Mouse (Mus musculus) forebrain, embryonic 12.5 days (tissue): ENCODE measurements around the gene Pus7l. TPM values are rescaled to one million over a fixed set of nuclear protein-coding genes. Genes with fewer than 3 reads are reported as not detected.

ENCODE experiments used
- ATAC-seq: fragments of 200-750 bp; cut with Nextera tagmentation; 2 replicates; pipeline ENCODE4 v1.8.0; 2017; ENCODE audit warnings: moderate TSS enrichment; ENCODE audit not compliant: low FRiP score
- H3K27ac ChIP-seq: fragments of 300-500 bp; sonication (generic); 2 replicates; pipeline ENCODE4 v1.5.1; 2016; ENCODE audit warnings: mild to moderate bottlenecking
- H3K27me3 ChIP-seq: fragments of 300-500 bp; sonication (generic); 2 replicates; pipeline ENCODE4 v1.6.1; 2016; ENCODE audit warnings: mild to moderate bottlenecking
- H3K36me3 ChIP-seq: fragments of 300-500 bp; sonication (generic); replicated peaks from 2 replicates; pipeline ENCODE4 v1.6.1; 2016; ENCODE audit warnings: mild to moderate bottlenecking
- H3K4me1 ChIP-seq: fragments of 300-500 bp; sonication (generic); 2 replicates; pipeline ENCODE4 v1.6.1; 2016
- H3K4me2 ChIP-seq: fragments of 300-500 bp; sonication (generic); 2 replicates; pipeline ENCODE4 v1.6.1; 2016; ENCODE audit warnings: mild to moderate bottlenecking, moderate library complexity
- H3K4me3 ChIP-seq: fragments of 300-500 bp; sonication (generic); replicated peaks from 2 replicates; pipeline ENCODE4 v1.5.1; 2016; ENCODE audit warnings: mild to moderate bottlenecking
- H3K9ac ChIP-seq: fragments of 300-500 bp; sonication (generic); 2 replicates; pipeline ENCODE4 v1.6.1; 2016; ENCODE audit warnings: mild to moderate bottlenecking
- H3K9me3 ChIP-seq: fragments of 300-500 bp; sonication (generic); 2 replicates; pipeline ENCODE4 v1.6.1; 2016
- WGBS: fragments of 180-500 bp; shearing (Covaris S2); methylation state at CpG from one replicate; pipeline ENCODE4 v1.1.7; 2016; 5-methylcytosine and 5-hydroxymethylcytosine counted together
- polyA plus RNA-seq: library from polyadenylated mRNA; unstranded; fragments of >200 nt; fragmentation: Nextera tagmentation; extraction: Ambion mirVana; gene quantifications from 2 replicates; pipeline ENCODE4 v1.2.1, GENCODE M21; 2016

Gene Pus7l
- polyA plus RNA-seq, 1 experiment from 2014 or later: 7.8 TPM

DNA sequence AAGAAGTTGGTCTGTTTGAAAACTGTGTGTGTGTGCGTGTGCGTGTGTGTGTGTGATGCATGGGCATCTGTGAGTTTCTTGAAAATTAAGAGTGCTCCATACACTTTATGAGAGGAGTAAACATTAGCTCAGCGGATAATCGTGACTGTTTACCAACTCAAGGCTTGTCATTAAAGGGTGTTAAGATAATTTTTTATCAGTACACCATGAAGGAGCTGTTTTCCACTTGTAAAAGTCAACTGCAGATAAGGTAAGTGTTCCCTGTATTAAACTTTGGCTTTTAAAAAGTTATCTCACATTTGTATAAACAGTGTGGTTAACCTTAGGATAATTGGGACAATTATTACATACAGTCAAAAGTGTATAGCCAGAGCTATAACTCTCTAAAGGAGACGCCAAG lies 11.0 kb downstream of the Pus7l start:
- Histone ChIP-seq H3K4me2 (no peak overlapping the region), H3K9me3 (no peaks in the 10 kb centered on the region), H3K27ac (no peak overlapping the region), H3K9ac (no peak overlapping the region), H3K4me1 (no peaks in the 10 kb centered on the region), H3K36me3 (0 out of 2 replicates have a peak, but pooled peaks cover 11% of the 10 kb centered on the region), H3K27me3 (no peaks in the 10 kb centered on the region), H3K4me3 (no peak overlapping the region)
- WGBS: 86% methylated on average over 5 of the region's 5 CpGs
- ATAC-seq: no peak

DNA sequence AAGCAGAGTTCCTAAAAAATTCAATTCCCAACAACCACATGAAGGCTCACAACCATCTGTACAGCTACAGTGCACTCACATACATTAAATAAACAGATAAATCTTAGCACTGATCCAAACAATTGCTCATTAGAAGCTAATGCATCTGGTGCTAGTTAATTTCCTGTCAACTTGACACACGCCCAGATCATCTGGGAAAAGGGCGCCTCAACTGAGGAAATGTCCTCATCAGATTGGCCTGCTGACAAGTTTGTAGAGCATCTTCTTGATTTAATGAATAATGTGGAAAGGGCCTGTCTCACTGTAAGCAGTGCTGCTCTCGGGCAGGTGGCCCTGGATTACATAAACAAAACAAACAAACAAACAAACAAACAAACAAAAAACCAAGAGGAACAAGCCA lies 12.8 kb downstream of the Pus7l start:
- H3K4me3 ChIP-seq: no peak overlapping the region
- no peaks in the 10 kb centered on the region for H3K27me3 ChIP-seq
- no peak for ATAC-seq
- H3K27ac ChIP-seq: no peak overlapping the region
- H3K9ac ChIP-seq: no peak overlapping the region
- 95% methylated on average over 3 of the region's 3 CpGs for WGBS
- H3K4me2 ChIP-seq: no peak overlapping the region
- no peaks in the 10 kb centered on the region for H3K9me3 ChIP-seq
- no peaks in the 10 kb centered on the region for H3K4me1 ChIP-seq
- 0 out of 2 replicates have a peak, but pooled peaks cover 14% of the 10 kb centered on the region for H3K36me3 ChIP-seq

DNA sequence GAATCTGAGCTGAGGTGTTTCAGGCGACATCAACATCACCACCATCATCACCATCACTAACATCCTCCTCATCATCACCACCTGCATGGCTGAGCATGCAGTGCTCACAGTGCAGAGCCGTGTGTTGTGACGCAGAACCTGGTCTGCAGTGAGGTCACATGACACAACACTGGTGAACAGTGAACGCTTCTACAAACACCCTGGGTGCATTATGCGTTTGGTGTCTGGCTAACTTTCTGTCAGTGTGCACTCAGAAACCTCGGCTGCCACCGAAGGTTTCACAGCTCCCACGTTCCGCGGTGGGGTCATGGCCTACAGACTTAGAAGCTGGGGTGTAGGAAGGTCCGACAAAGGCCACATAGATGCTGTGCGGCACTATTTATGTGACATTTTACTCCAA lies 18.4 kb downstream of the Pus7l start:
- Histone ChIP-seq H3K27me3 (no peaks in the 10 kb centered on the region), H3K36me3 (0 out of 2 replicates have a peak, but pooled peaks cover 6% of the 10 kb centered on the region), H3K4me1 (no peaks in the 10 kb centered on the region), H3K9ac (no peak overlapping the region), H3K4me3 (no peak overlapping the region), H3K9me3 (no peaks in the 10 kb centered on the region), H3K4me2 (no peak overlapping the region), H3K27ac (no peak overlapping the region)
- ATAC-seq: no peak
- WGBS: 90% methylated on average over 12 of the region's 12 CpGs

DNA sequence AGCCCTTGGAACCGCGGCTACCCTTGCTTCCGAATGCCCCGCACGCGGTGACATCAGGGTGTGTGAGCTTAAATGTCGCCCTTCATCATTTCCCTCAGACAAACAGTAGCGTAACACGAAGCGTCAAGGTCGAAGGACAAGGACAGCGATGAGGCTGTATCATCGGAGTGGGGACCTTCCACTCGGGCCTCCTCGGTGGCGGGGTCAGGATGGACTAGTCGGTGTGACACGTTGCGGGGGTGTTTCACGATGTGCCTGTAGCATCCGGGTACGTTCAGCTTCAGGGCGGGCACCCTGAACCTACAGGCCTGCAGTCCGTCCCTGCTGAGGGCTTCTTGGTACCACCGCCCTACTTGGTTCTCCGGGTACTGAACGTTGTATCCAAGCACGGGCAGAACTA lies 20.1 kb downstream of the Pus7l start:
- Histone ChIP-seq H3K27me3 (no peaks in the 10 kb centered on the region), H3K4me1 (no peaks in the 10 kb centered on the region), H3K27ac (no peak overlapping the region), H3K9me3 (no peaks in the 10 kb centered on the region), H3K4me3 (no peak overlapping the region), H3K9ac (no peak overlapping the region), H3K36me3 (0 out of 2 replicates have a peak, but pooled peaks cover 6% of the 10 kb centered on the region), H3K4me2 (no peak overlapping the region)
- ATAC-seq: no peak
- WGBS: 94% methylated on average over 28 of the region's 28 CpGs

DNA sequence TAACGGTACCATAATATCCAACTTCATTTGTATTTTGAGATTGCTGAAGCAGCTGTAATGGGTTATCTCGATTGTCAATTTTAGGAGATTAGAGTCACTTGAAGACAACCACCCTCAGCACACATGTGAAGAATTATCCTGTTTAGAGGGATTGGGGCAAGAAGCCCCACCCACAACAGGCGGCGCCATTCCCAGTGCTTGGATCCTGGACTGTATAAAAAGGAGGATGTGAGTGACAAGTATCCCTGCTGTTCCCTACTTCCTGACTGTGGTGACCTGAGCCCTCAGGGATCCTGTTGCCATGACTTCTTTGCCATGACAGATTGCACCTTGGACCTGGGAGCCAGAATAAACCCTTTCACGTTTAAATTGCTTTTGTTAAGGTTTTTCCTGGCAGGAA lies 22.4 kb downstream of the Pus7l start:
- 79% methylated on average over 5 of the region's 5 CpGs for WGBS

DNA sequence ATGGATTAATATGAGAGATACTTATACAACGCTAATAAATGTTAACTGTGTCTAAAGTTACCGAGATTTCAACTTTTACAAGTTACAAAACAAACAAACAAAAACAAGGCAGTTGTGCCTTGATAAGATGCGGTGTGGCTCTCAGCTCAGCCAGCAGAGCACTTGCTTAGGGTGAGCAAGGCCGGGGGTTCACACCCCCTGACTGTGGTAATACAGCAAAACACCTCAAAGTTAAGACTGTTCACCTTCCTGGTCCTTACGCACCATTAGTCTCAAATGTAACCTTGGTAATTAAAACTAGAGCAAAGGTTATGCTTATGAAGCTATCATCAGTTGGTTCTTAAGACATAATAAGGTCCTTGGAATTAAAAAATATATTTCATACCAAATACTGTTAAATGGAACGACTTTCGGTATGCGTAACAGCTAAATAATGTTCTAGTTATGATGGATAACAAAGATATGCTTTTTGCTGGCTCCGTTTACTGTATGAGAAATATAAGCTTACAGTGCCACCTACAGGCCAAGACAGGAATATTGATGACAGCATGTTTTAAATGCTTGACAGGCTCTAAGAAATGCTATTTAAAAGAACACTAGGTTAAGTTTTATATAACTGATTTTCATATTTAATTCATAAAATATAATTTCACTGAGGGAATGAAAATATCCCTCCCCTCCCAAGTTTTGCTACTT lies 23.0 kb downstream of the Pus7l start:
- 47% methylated on average over 9 of the region's 9 CpGs for WGBS
- no peak overlapping the region for H3K27ac ChIP-seq
- H3K4me2 ChIP-seq: no peak overlapping the region
- H3K27me3 ChIP-seq: no peaks in the 10 kb centered on the region
- peak; percentile 39; the same call in 1 of the 2 replicates for ATAC-seq
- H3K4me1 ChIP-seq: no peaks in the 10 kb centered on the region
- H3K9me3 ChIP-seq: no peaks in the 10 kb centered on the region
- no peaks in the 10 kb centered on the region for H3K36me3 ChIP-seq
- H3K4me3 ChIP-seq: no peak overlapping the region
- H3K9ac ChIP-seq: no peak overlapping the region

More for the DNA sequence above, 22.4 kb downstream of the Pus7l start:
- H3K9me3 ChIP-seq: no peaks in the 10 kb centered on the region
- H3K36me3 ChIP-seq: no peaks in the 10 kb centered on the region
- no peaks in the 10 kb centered on the region for H3K4me1 ChIP-seq
- H3K4me3 ChIP-seq: no peak overlapping the region
- no peak overlapping the region for H3K27ac ChIP-seq
- no peaks in the 10 kb centered on the region for H3K27me3 ChIP-seq
- no peak overlapping the region for H3K4me2 ChIP-seq
- H3K9ac ChIP-seq: no peak overlapping the region
- ATAC-seq: no peak

DNA sequence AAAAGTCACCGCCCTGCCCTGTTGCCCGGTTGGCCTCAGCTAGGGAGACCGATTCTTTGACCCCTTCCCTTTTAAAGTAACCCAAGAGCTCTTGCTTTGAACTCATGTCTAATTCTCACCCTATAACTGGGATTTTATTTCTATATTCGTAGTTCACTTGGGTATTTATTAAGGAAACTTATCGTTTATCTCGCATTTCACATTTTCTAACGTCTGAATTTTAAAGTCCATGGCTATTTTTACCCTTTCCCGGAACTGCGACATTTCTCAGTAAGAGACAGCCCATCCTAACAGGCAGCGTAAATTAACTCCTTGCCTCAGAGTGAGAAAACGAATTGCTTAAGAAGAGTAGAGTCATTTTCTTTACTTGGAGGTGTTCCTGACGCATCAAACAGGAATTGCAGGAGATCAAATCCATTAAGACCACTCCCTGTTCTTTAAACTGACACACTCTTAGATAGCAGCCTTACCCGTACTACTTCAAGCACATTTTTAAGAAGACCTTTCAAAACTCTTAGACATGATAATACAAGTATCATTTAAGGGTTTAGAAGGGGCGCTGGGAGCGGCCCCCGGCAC lies 25.3 kb downstream of the Pus7l start:
- Histone ChIP-seq H3K9me3 (no peaks in the 10 kb centered on the region), H3K36me3 (no peaks in the 10 kb centered on the region), H3K27ac (no peak overlapping the region), H3K27me3 (no peaks in the 10 kb centered on the region), H3K4me3 (no peak overlapping the region), H3K4me1 (no peaks in the 10 kb centered on the region), H3K9ac (no peak overlapping the region), H3K4me2 (no peak overlapping the region)
- 75% methylated on average over 16 of the region's 16 CpGs for WGBS
- no peak for ATAC-seq

DNA sequence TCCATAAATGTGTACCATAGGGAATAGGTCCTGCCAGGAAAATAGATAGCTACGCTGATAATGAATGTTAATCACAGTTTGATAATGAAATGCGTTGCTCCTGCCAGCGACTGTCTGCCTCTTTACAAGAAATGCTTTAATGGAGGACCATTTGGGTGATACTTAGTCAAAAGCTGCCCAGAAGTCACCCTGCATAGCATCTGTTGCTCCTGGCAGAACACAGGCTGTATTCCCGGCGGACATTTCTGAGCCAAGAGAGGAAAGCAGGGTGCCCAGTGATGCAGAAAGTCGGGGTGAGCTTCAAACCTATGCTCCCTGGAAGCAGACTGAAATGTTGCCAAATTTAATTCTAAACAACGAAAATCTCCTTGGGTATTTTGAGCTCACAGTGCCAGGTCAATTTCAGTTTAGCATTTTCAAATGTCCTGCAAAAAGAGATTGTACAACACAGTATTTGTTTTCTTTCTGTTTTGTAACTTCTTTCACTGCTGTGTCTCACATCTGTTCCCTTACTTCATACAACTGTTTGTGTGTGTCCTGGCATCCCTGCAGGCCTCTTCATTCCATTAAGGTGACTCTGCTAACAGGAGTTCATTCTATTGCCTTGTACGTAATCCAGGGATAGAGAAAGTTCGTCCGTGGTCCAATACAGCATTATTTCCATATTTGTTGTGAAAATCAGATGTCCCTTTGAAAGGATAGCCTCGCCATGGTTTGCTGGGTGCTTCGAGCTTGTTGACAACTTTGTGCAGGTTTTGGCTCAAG lies 39.7 kb downstream of the Pus7l start:
- Histone ChIP-seq H3K4me2 (no peak overlapping the region), H3K9ac (no peak overlapping the region), H3K27me3 (no peaks in the 10 kb centered on the region), H3K9me3 (no peaks in the 10 kb centered on the region), H3K27ac (no peak overlapping the region), H3K4me1 (peaks cover 13% of the 10 kb centered on the region), H3K36me3 (no peaks in the 10 kb centered on the region), H3K4me3 (no peak overlapping the region)
- no peak for ATAC-seq
- 76% methylated on average over 12 of the region's 12 CpGs for WGBS

DNA sequence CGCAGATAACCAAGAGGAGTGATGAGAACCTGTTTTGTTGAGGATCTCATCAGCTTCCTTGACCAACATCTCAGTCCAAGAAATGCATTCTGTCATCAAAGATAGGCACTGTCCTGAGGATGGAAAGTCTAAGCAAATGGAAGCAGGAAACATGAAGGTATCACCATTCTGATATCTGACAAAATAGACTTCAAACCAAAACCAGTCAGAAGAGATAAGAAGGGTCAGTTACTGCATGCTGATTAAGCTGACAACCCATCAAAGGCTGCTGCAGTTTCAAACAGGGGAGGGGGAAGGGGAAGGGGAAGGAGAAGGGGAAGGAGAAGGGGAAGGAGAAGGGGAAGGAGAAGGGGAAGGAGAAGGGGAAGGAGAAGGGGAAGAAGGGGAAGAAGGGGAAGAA lies 44.1 kb downstream of the Pus7l start:
- H3K4me2 ChIP-seq: no peak overlapping the region
- H3K27ac ChIP-seq: no peak overlapping the region
- peaks cover 9% of the 10 kb centered on the region for H3K4me1 ChIP-seq
- H3K36me3 ChIP-seq: no peaks in the 10 kb centered on the region
- H3K27me3 ChIP-seq: no peaks in the 10 kb centered on the region
- H3K4me3 ChIP-seq: no peak overlapping the region
- ATAC-seq: no peak
- WGBS: 78% methylated on average over 1 of the region's 1 CpGs
- H3K9me3 ChIP-seq: 0 out of 2 replicates have a peak, but pooled peaks cover 3% of the 10 kb centered on the region
- no peak overlapping the region for H3K9ac ChIP-seq

DNA sequence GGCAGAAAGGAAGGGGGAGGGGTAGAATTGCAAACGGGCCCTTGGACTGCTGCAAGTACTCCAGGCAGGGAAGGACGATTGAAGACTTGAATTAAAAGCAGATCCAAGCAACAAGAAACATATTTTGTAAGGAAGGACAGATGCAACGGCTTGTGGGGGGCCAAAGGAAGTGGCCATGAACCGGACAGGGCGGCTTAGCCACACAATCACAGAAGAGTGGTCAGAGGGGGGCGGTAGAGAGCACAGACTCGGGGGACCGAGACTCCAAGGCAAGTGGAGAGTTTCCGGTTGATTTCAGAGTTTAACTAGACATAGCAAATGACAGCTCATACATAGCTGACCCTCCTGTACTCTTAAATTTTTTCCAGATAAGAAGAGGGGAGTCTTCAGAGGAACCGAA lies 47.4 kb downstream of the Pus7l start:
- Histone ChIP-seq H3K27ac (no peak overlapping the region), H3K4me3 (no peak overlapping the region), H3K36me3 (no peaks in the 10 kb centered on the region), H3K9ac (no peak overlapping the region), H3K27me3 (no peaks in the 10 kb centered on the region), H3K9me3 (0 out of 2 replicates have a peak, but pooled peaks cover 3% of the 10 kb centered on the region), H3K4me1 (no peaks in the 10 kb centered on the region), H3K4me2 (no peak overlapping the region)
- 72% methylated on average over 10 of the region's 10 CpGs for WGBS
- ATAC-seq: no peak

DNA sequence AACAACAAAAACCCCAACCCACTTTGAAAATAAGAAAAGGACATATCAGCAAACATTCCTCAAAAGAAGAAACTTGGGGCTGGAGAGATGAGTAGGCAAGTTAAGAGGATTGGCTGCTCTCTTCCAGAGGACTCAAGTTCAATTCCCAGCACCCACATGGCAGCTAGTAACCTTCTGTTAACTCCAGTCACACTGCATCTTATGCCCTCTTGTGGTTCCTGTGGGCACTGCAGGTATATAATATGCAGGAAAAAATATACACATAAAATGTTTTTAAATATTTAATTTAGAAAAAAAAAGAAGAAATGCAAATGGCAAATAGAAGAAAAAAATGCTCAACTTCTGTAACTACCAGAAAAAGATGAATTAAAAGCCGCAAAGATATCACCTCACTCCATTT lies 48.9 kb downstream of the Pus7l start:
- Histone ChIP-seq H3K27me3 (no peaks in the 10 kb centered on the region), H3K4me1 (no peaks in the 10 kb centered on the region), H3K4me2 (no peak overlapping the region), H3K4me3 (no peak overlapping the region), H3K36me3 (no peaks in the 10 kb centered on the region), H3K9me3 (0 out of 2 replicates have a peak, but pooled peaks cover 3% of the 10 kb centered on the region), H3K27ac (no peak overlapping the region), H3K9ac (no peak overlapping the region)
- no peak for ATAC-seq
- whole genome bisulfite sequencing: 95% methylated on average over 1 of the region's 1 CpGs

DNA sequence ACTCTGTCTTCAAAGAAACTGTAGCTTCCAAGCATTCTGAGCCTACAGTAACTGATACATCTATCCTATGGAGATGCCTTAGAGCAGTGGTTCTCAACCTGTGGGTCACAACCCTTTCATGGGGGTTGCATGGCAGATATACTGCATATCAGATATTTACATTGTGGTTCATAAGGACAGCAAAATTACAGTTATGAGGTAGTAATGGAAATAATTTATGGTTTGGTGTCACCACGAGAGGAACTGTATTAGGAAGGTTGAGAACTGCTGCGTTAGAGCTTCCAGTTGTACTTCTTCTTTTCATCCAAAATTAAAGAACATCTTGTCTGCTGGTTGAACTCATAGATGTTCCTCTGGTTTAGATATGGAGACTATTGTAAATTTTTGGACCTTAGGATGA lies 53.9 kb downstream of the Pus7l start:
- Histone ChIP-seq H3K27ac (no peak overlapping the region), H3K9me3 (0 out of 2 replicates have a peak, but pooled peaks cover 2% of the 10 kb centered on the region), H3K27me3 (no peaks in the 10 kb centered on the region), H3K4me3 (no peak overlapping the region), H3K36me3 (no peaks in the 10 kb centered on the region), H3K9ac (no peak overlapping the region), H3K4me1 (no peaks in the 10 kb centered on the region), H3K4me2 (no peak overlapping the region)
- no peak for ATAC-seq
- WGBS: 89% methylated on average over 2 of the region's 2 CpGs
